Mouse (Mus musculus): Measurements from ENCODE around the gene Cul3.
"Not testable (repeated sequence)": the region's sequence is repeated elsewhere in the genome, so short reads cannot be mapped to it uniquely, and the experiment has no call there.

The Cul3 gene

DNA sequence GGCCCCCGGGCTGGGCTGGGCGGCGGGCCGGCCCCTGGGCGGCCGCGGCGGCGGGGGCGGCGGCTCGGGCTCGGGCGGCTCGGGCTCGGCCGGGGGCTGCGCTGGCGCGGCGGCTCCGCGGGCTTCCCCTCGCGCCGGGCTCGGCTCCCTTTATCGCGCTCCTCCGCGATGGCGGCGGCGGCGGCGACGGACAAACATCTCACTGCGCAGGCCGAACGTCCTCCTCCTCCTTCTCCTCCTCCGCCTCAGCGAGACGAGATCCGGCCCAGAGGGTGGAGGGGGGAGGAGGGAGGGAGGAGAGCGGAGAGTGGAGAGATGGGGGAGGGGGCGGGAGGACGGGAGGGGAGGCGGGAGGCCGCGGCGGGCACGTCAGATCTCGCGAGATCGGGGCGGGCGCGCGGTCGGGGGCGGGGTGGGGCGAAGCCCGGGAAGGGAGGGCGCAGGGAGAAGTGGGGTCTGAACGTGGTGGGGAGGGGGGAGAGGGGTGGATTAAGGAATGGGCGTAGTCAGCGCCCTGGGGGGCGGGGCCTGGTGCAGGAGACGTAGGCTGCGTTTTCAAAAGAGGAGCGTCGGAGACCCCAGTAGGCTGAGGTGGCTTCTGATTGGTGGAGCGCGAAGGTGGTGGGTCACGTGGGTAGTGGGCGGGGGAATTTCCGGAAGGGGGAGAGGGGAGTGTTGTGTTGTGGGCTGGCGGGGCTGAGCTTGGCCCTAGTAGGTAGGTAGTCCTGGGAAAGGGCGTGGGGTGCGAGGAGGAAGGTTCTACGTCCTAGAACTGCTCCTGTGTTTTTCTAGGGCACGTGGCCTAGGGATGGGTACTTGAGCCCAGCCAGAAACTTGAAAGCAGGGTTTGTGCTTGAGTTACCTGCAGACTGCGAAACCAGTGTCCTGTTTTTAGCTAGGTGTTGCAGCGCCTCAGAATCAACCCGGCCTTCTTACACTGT lies at the start of gene Cul3:
Cul3 (minus strand) TSS at position 45 of the 941 bp plus-strand sequence.
- peak; percentile 95 for DNase-seq (ENCODE audit: low read depth)

GRCm38 (mm10) chr1:80389518-80389917 lies 49.2 kb upstream of the Cul3 start:
- no peak for DNase-seq (ENCODE audit: low read depth)

GRCm38 (mm10) chr1:80383613-80384589 lies 43.6 kb upstream of the Cul3 start:
- no peak for DNase-seq (ENCODE audit: low read depth)

- DNase-seq (ENCODE audit: low read depth), result no peak
These were observed 42.6 kb upstream of the Cul3 start for GRCm38 (mm10) chr1:80382928-80383327.

DNA sequence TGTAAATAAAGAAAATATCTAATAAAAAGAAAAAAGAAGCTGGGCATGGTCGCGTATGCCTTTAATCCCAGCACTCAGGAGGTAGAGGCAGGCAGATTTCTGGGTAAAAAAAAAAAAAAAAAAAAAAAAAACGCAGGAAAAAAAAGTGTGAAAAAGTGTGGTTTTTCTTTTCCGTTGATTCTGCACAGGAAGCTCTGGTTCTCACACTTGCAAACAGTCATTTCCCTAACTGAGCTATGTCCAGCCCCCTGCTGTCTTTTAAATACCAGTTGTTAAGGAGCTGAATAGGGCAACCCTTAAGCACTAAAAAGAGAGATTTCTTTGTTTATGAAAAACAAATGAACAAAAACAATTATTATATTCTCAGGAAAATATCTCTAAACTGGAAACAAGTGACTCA lies 41.0 kb upstream of the Cul3 start:
- no peak for DNase-seq (ENCODE audit: low read depth)

- no peak for DNase-seq (ENCODE audit: low read depth)
These were observed 31.7 kb upstream of the Cul3 start for GRCm38 (mm10) chr1:80372010-80372409.

DNA sequence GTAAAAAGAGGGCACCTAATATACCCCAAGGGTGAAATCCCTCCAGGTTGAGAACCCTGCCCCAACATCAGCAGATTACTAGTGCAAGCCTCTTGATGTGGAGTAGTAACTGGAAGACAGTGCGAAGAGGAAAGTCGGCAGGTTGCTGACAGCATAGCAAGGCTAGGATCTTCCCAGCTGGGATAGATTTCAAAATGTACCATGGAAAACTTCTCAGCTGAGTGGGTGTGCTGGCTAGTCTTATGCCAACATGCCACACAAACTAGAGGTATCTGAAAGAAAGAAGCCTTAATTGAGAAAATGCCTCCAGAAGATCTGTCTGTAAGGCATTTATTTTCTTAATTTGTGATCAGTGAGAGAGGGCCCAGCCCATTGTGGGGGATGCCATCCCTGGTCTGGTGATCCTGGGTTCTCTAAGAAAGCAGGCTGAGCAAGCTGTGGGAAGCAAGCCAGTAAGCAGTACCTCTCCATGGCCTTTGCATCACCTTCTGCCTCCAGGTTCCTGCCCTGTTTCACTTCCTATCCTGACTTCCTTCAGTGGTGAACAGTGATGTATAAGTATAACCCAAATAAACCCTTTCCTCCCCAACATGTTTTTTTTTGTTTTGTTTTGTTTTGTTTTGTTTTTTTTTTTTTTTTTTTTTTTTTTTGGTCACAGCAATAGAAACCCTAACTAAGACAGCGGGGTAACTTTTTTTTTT lies 31.1 kb upstream of the Cul3 start:
- DNase-seq (ENCODE audit: low read depth), result no peak

- no peak for DNase-seq (ENCODE audit: low read depth)
These were observed 23.2 kb upstream of the Cul3 start for GRCm38 (mm10) chr1:80363486-80363885.

- no peak for DNase-seq (ENCODE audit: low read depth)
These were observed 22.7 kb upstream of the Cul3 start for GRCm38 (mm10) chr1:80362946-80363345.

- DNase-seq (ENCODE audit: low read depth), result no peak
These were observed 22.1 kb upstream of the Cul3 start for GRCm38 (mm10) chr1:80362400-80362799.

DNA sequence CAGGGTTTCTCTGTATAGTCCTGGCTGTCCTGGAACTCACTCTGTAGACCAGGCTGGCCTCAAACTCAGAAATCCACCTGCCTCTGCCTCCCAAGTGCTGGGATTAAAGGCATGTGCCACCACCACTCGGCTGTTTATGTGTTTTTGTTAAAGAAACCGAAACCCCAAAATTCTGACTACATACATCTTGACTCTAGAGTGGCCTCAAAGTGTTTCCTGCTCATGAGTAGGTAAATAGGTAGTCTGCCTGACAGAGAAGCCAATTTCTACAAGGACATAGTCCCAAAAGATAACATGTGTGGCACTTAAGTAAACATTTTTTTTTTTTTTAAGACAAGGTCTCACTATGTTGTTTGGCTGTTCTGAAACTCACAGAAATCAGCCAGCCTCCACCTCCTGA lies 21.5 kb upstream of the Cul3 start:
- DNase-seq (ENCODE audit: low read depth), result not testable (repeated sequence)

- no peak for DNase-seq (ENCODE audit: low read depth)
These were observed 19.8 kb upstream of the Cul3 start for GRCm38 (mm10) chr1:80360038-80360608.

- DNase-seq (ENCODE audit: low read depth), result no peak
These were observed 232 bp downstream of the Cul3 start for GRCm38 (mm10) chr1:80340061-80340435.

- DNase-seq (ENCODE audit: low read depth), result no peak
These were observed 757 bp downstream of the Cul3 start for GRCm38 (mm10) chr1:80339425-80340021.

DNA sequence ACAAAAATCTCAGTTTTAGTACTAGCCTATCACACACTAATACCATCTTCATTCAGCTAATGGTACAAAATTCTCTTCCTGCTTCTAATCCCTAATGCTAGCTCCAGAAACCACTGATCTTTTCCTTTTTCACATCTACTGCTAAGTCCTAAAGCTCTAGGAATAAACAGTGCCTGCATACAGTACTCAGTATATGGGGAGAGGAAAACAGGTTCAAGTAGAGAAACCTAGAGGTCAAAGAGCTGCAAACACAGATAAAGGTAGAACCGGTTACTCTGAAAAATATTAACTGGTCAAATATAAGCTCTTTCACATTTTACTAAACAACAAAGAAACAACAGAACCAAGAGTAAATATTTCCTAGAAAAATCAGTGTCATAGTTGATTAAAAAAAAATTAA lies 1.9 kb downstream of the Cul3 start:
- DNase-seq (ENCODE audit: low read depth), result no peak

DNA sequence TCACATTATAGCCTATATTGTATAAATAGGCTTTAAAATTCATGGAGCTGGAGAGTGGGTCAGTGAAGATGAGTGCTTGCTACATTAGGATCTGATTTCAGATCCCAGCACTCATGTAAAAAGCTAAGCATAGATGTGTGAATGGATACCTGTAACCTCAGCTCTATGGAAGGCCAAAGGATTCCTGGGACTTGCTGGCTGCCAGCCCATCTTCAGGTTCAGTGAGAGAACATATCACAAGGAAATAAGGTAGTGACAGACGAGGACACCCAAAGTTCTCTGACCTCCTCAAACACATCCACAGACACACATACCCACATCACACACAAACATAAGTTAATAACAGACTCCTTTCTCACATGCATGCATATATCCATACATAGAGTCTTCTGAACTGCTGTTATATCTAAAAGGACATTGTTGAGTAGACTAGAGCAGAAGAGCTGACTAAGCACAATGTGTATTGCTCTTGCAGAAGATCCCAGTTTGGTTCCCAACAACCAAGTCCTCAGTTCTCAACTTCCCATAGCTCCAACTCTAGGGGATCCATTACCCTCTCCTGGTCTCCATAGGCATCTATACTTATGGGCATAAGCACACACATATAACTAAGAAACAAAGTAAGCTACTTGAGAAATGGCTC lies 4.4 kb downstream of the Cul3 start:
- DNase-seq (ENCODE audit: low read depth), result no peak

DNA sequence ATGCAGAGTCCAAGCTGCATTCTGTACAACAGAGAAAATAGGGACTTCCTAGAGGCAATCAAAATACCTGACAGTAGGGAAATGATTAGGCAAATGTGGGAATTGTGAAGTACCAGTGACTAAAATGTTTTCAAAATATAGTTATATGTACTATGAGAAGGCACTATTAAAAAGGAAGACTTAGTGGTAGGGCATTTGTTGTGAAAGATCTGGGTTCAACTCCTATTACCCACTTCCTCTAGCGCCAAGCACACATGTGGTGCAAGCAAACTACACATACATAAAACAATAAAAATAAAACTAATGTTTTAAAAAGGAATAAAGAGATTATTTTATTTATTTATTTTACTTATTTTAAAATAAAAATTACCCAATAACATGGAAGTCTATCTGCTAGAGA lies 5.2 kb downstream of the Cul3 start:
- DNase-seq (ENCODE audit: low read depth), result no peak

GRCm38 (mm10) chr1:80330970-80331369 lies 9.3 kb downstream of the Cul3 start:
- DNase-seq (ENCODE audit: low read depth), result no peak

DNA sequence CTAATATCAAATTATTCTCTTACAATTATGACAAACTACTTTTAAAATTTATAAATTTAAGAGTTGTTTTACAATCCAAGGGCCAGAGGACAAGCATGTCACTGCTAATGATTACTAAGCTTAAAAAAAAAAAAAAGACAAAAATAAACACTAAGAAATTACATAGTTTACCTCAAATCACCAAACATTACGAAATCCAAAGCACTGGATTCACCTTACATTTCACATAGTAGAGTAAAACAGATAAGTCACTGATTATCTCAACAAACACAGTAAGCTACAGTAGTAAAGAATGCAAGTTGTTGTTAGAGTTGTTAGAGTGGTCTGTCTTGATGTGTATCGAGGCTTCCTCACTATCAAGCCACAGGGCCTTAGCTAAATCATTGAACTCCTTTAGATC lies 14.5 kb downstream of the Cul3 start:
- DNase-seq (ENCODE audit: low read depth), result no peak

DNA sequence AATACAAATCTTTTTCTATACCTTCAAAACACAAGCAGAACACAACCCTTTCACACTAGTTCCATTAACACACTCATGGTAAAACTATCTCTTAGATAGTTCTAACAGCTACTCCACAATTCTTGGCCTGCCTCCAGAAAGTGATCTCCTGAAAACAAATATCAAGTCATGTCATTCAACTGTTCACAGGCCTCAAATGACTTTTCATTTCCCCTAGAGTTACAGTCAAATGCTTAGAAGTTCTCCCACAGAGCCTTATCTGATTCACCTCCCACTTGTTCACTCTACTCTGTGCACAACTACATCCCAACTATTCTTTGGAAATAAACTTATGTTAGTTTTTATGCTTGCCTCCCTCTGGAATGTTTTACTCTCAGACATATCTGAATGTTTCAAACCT lies 15.9 kb downstream of the Cul3 start:
- no peak for DNase-seq (ENCODE audit: low read depth)

GRCm38 (mm10) chr1:80315533-80316045 lies 24.7 kb downstream of the Cul3 start:
- no peak for DNase-seq (ENCODE audit: low read depth)

All from fibroblast of lung, adult 2 months (primary cell).